Comparison of ENCODE assay signal across 11 mouse cellular contexts in genomic region chr13:51198186-51198585, GRCm38 (mm10). TPM values are rescaled to one million over a fixed set of nuclear protein-coding genes. Genes with fewer than 3 reads are reported as not detected.
DNase-seq lines count a peak whose midpoint lies in the region; ATAC-seq and TF ChIP-seq lines count a peak whose summit lies in the region.
"Had no signal": no experiment of that assay in that cellular context is flagged by ENCODE, and none has a peak within 500 bp of the region (broad histone marks: within the 10 kb centered on the region; RNA-seq: fewer than 3 reads in every experiment).

No protein-coding gene starts in this region.

- no peaks in the 10 kb centered on the region for H3K4me1 ChIP-seq in forebrain, postnatal 0 days (ENCODE audit: insufficient read depth)
- H3K4me1 ChIP-seq in forebrain, embryonic 11.5 days (replicated peaks; ENCODE audit: control insufficient read depth, insufficient read depth, low read length) = no peaks in the 10 kb centered on the region
- H3K4me1 ChIP-seq in lung, embryonic 15.5 days = peaks cover 9% of the 10 kb centered on the region; the same call in 1 of the 2 replicates
- no peaks in the 10 kb centered on the region for H3K4me1 ChIP-seq in forebrain, embryonic 13.5 days
- H3K4me1 ChIP-seq: embryonic facial prominence, embryonic 12.5 days had no signal

- H3K4me2 ChIP-seq in forebrain, postnatal 0 days (ENCODE audit: low read depth) = no peak overlapping the region
- H3K4me2 ChIP-seq in forebrain, embryonic 11.5 days (ENCODE audit: low read depth, low read length, severe bottlenecking) = no peak overlapping the region
- H3K4me2 ChIP-seq in lung, embryonic 15.5 days = no peak overlapping the region
- no peak overlapping the region for H3K4me2 ChIP-seq in forebrain, embryonic 13.5 days
- H3K4me2 ChIP-seq: embryonic facial prominence, embryonic 12.5 days had no signal

- H3K9me3 ChIP-seq in forebrain, postnatal 0 days (ENCODE audit: low read length) = 0 out of 2 replicates have a peak, but pooled peaks cover 3% of the 10 kb centered on the region
- no peaks in the 10 kb centered on the region for H3K9me3 ChIP-seq in forebrain, embryonic 11.5 days (ENCODE audit: control insufficient read depth, low read length)
- no peaks in the 10 kb centered on the region for H3K9me3 ChIP-seq in lung, embryonic 15.5 days
- peaks cover 3% of the 10 kb centered on the region; the same call in 1 of the 2 replicates for H3K9me3 ChIP-seq in forebrain, embryonic 13.5 days (replicated peaks)
- H3K9me3 ChIP-seq: embryonic facial prominence, embryonic 12.5 days had no signal

- no peak overlapping the region for H3K9ac ChIP-seq in forebrain, postnatal 0 days
- no peak overlapping the region for H3K9ac ChIP-seq in forebrain, embryonic 11.5 days (ENCODE audit: low read length)
- H3K9ac ChIP-seq in lung, embryonic 15.5 days = no peak overlapping the region
- no peak overlapping the region for H3K9ac ChIP-seq in forebrain, embryonic 13.5 days
- H3K9ac ChIP-seq: embryonic facial prominence, embryonic 12.5 days; liver, embryonic 14.5 days had no signal

- no peaks in the 10 kb centered on the region for H3K36me3 ChIP-seq in forebrain, postnatal 0 days (ENCODE audit: insufficient read depth)
- H3K36me3 ChIP-seq in forebrain, embryonic 11.5 days (ENCODE audit: control insufficient read depth, insufficient read depth, low read length) = no peaks in the 10 kb centered on the region
- H3K36me3 ChIP-seq in lung, embryonic 15.5 days = no peaks in the 10 kb centered on the region
- H3K36me3 ChIP-seq in forebrain, embryonic 13.5 days (ENCODE audit: poor library complexity, severe bottlenecking) = no peaks in the 10 kb centered on the region
- H3K36me3 ChIP-seq: embryonic facial prominence, embryonic 12.5 days had no signal

- peak; percentile 35 for DNase-seq in forebrain, postnatal 0 days
- no peak for DNase-seq in forebrain, embryonic 11.5 days (ENCODE audit: low spot score)
- DNase-seq in Patski (ENCODE audit: low read depth, low spot score) = peak; percentile 62
- peak; percentile 8 for DNase-seq in heart, postnatal 25 days (ENCODE audit: low spot score)
- DNase-seq in spleen, adult 12 weeks (ENCODE audit: low spot score) = no peak
- DNase-seq in c-Kit-positive CD71-positive TER-119-positive erythroid progenitor cells, embryonic 14.5 days (ENCODE audit: low spot score) = no peak

- WGBS in forebrain, postnatal 0 days = 68% methylated on average over 5 of the region's 5 CpGs
- WGBS in forebrain, embryonic 11.5 days = 83% methylated on average over 5 of the region's 5 CpGs
- 40% methylated on average over 5 of the region's 5 CpGs for WGBS in lung, embryonic 15.5 days
- WGBS in forebrain, embryonic 13.5 days = 86% methylated on average over 5 of the region's 5 CpGs

- CTCF ChIA-PET in Patski (lab: Charles Lee) = no interaction called here

- H3K4me3 ChIP-seq in forebrain, postnatal 0 days (ENCODE audit: low read depth, low read length) = no peak overlapping the region
- H3K4me3 ChIP-seq in forebrain, embryonic 11.5 days (ENCODE audit: low read depth, low read length) = no peak overlapping the region
- no peak overlapping the region for H3K4me3 ChIP-seq in lung, embryonic 15.5 days
- no peak overlapping the region for H3K4me3 ChIP-seq in forebrain, embryonic 13.5 days
- H3K4me3 ChIP-seq: embryonic facial prominence, embryonic 12.5 days had no signal

- H3K27ac ChIP-seq in forebrain, postnatal 0 days (ENCODE audit: low read depth, low read length) = no peak overlapping the region
- H3K27ac ChIP-seq in forebrain, embryonic 11.5 days (ENCODE audit: low read depth, low read length) = no peak overlapping the region
- peak overlapping the region; percentile 52 for H3K27ac ChIP-seq in lung, embryonic 15.5 days
- no peak overlapping the region for H3K27ac ChIP-seq in forebrain, embryonic 13.5 days
- H3K27ac ChIP-seq: embryonic facial prominence, embryonic 12.5 days; liver, embryonic 14.5 days had no signal

- in situ Hi-C loops in Patski (cut with MboI; ENCODE audit: low pct_unique_long_range_greater_than_20kb) = no loop called here

- TF ChIP-seq CTCF in forebrain, postnatal 0 days (IDR thresholded peaks at IDR 0.05; ENCODE audit: low read depth) = no peak
- no peak for TF ChIP-seq CTCF in Patski (IDR thresholded peaks at IDR 0.05)

- ATAC-seq in forebrain, postnatal 0 days = peak; percentile 48; the same call in 1 of the 2 replicates
- ATAC-seq in forebrain, embryonic 11.5 days (replicated peaks; ENCODE audit: low FRiP score) = no peak
- no peak for ATAC-seq in Patski
- peak; percentile 60; the same call in 1 of the 2 replicates for ATAC-seq in lung, embryonic 15.5 days (ENCODE audit: borderline replicate concordance, extremely low read depth, low FRiP score, low TSS enrichment)
- no peak for ATAC-seq in forebrain, embryonic 13.5 days

- no peaks in the 10 kb centered on the region for H3K27me3 ChIP-seq in forebrain, postnatal 0 days (ENCODE audit: insufficient read depth, low read length)
- H3K27me3 ChIP-seq in forebrain, embryonic 11.5 days (ENCODE audit: control insufficient read depth, insufficient read depth, low read length) = no peaks in the 10 kb centered on the region
- H3K27me3 ChIP-seq in Patski = no peaks in the 10 kb centered on the region
- H3K27me3 ChIP-seq in lung, embryonic 15.5 days = no peaks in the 10 kb centered on the region
- 0 out of 2 replicates have a peak, but pooled peaks cover 3% of the 10 kb centered on the region for H3K27me3 ChIP-seq in forebrain, embryonic 13.5 days
- H3K27me3 ChIP-seq: CH12.LX; embryonic facial prominence, embryonic 12.5 days had no signal

- POLR2A ChIA-PET in Patski (lab: Charles Lee) = interaction anchor here (0.5 to 0.6 kb wide), 2 partner anchors 115 to 184 kb away, joined by 4 to 10 read pairs; no protein-coding TSS in a partner anchor

- intact Hi-C loops in heart, postnatal 25 days (cut with DNase I) = no loop called here

RNA-seq across cellular contexts. Expression of gene Nxnl2, which starts 27.4 kb away (rescaled TPM):
- 2.1 and 3.1 TPM in 2 replicates for total RNA-seq in forebrain, postnatal 0 days (2014; rRNA removed)
- polyA plus RNA-seq in forebrain, postnatal 0 days (2015; fragmentation: Nextera tagmentation; extraction: Ambion mirVana) = 5.3 and 6.5 TPM in 2 replicates
- polyA plus RNA-seq in forebrain, embryonic 11.5 days (2014; fragmentation: Nextera tagmentation; extraction: Ambion mirVana) = 0.72 and 0.83 TPM in 2 replicates
- polyA plus RNA-seq in Patski (2021) = 0.17 TPM
- 1 to 10 TPM in 1 of 2 experiments, under 1 TPM in 1; 0.62 to 1.1 TPM for total RNA-seq in heart, postnatal 25 days (2021)
- polyA plus RNA-seq in lung, embryonic 15.5 days (2015; fragmentation: Nextera tagmentation; extraction: Ambion mirVana) = 2.8 and 3.3 TPM in 2 replicates
- polyA plus RNA-seq in forebrain, embryonic 13.5 days (2015; fragmentation: Nextera tagmentation; extraction: Ambion mirVana) = 0.21 and 0.55 TPM in 2 replicates

Comparison
In these comparisons a context has a peak if more than half of its experiments do, and no peak if none do; other contexts are left out.
1. ATAC-seq: peak in forebrain, postnatal 0 days (single experiment) and lung, embryonic 15.5 days (single experiment); none in forebrain, embryonic 11.5 days (single experiment), Patski (single experiment) and forebrain, embryonic 13.5 days (single experiment).
2. DNase-seq: peak in forebrain, postnatal 0 days (single experiment), Patski (single experiment) and heart, postnatal 25 days (single experiment); none in forebrain, embryonic 11.5 days (single experiment), spleen, adult 12 weeks (single experiment) and c-Kit-positive CD71-positive TER-119-positive erythroid progenitor cells, embryonic 14.5 days (single experiment).